12 mouse cellular contexts compared by ENCODE assay signal in genomic region chr11:61448041-61448440, GRCm38 (mm10). TPM values are rescaled to one million over a fixed set of nuclear protein-coding genes. Genes with fewer than 3 reads are reported as not detected.
A peak's percentile ranks its signal among the peaks of the same experiment; 100 is the strongest.
DNase-seq lines count a peak whose midpoint lies in the region; ATAC-seq and TF ChIP-seq lines count a peak whose summit lies in the region.
"Had no signal": no experiment of that assay in that cellular context is flagged by ENCODE, and none has a peak within 500 bp of the region (broad histone marks: within the 10 kb centered on the region; RNA-seq: fewer than 3 reads in every experiment).

No protein-coding gene starts in this region.

- H3K4me1 ChIP-seq in lung, embryonic 15.5 days = peaks cover 30% of the 10 kb centered on the region
- peaks cover 27% of the 10 kb centered on the region for H3K4me1 ChIP-seq in cerebellum, adult 2 months (ENCODE audit: control insufficient read depth, insufficient read depth, low read length)
- peaks cover 30% of the 10 kb centered on the region for H3K4me1 ChIP-seq in embryonic facial prominence, embryonic 14.5 days (ENCODE audit: control insufficient read depth, insufficient read depth, low read length)
- no peaks in the 10 kb centered on the region for H3K4me1 ChIP-seq in liver, embryonic 11.5 days (replicated peaks; ENCODE audit: control insufficient read depth, insufficient read depth, low read length)

- no peaks in the 10 kb centered on the region for H3K27me3 ChIP-seq in lung, embryonic 15.5 days
- no peaks in the 10 kb centered on the region for H3K27me3 ChIP-seq in cerebellum, adult 2 months (ENCODE audit: control insufficient read depth, insufficient read depth, low read length)
- no peaks in the 10 kb centered on the region for H3K27me3 ChIP-seq in embryonic facial prominence, embryonic 14.5 days (replicated peaks; ENCODE audit: control insufficient read depth, insufficient read depth, low read length)
- H3K27me3 ChIP-seq in liver, embryonic 11.5 days (replicated peaks; ENCODE audit: control insufficient read depth, insufficient read depth, low read length) = peaks cover 12% of the 10 kb centered on the region

- no peak for ATAC-seq in lung, embryonic 15.5 days (ENCODE audit: borderline replicate concordance, extremely low read depth, low FRiP score, low TSS enrichment)
- no peak for ATAC-seq in embryonic facial prominence, embryonic 14.5 days (ENCODE audit: low read depth)
- no peak for ATAC-seq in liver, embryonic 11.5 days (replicated peaks; ENCODE audit: low FRiP score)

- no peak overlapping the region for H3K4me3 ChIP-seq in lung, embryonic 15.5 days
- H3K4me3 ChIP-seq in cerebellum, adult 2 months (replicated peaks; ENCODE audit: insufficient read depth, low read depth, low read length) = no peak overlapping the region
- H3K4me3 ChIP-seq in embryonic facial prominence, embryonic 14.5 days (ENCODE audit: low read depth, low read length) = no peak overlapping the region
- H3K4me3 ChIP-seq in liver, embryonic 11.5 days (ENCODE audit: low read depth, low read length) = no peak overlapping the region

- no peaks in the 10 kb centered on the region for H3K36me3 ChIP-seq in lung, embryonic 15.5 days
- H3K36me3 ChIP-seq in embryonic facial prominence, embryonic 14.5 days (ENCODE audit: control insufficient read depth, insufficient read depth, low read length) = no peaks in the 10 kb centered on the region
- no peaks in the 10 kb centered on the region for H3K36me3 ChIP-seq in liver, embryonic 11.5 days (ENCODE audit: control insufficient read depth, insufficient read depth, low read length)

- no peak for TF ChIP-seq POLR2A in cerebellum, adult 2 months (IDR thresholded peaks at IDR 0.05; ENCODE audit: borderline replicate concordance, insufficient read depth, low read length)

- H3K4me2 ChIP-seq in lung, embryonic 15.5 days = no peak overlapping the region
- H3K4me2 ChIP-seq in embryonic facial prominence, embryonic 14.5 days (ENCODE audit: low read depth, low read length) = 0 out of 2 replicates have a peak overlapping the region, but pooled peaks have one; percentile 7
- H3K4me2 ChIP-seq in liver, embryonic 11.5 days = no peak overlapping the region

- peak; percentile 31 to 39 for DNase-seq in heart, postnatal 10 days
- no peak for DNase-seq in heart, adult 8-10 months (ENCODE audit: low spot score)
- DNase-seq in lung, postnatal 10 days = no peak
- DNase-seq in cerebellum, adult 2 months = peak; percentile 76
- DNase-seq in embryonic facial prominence, embryonic 14.5 days (ENCODE audit: low spot score) = no peak
- no peak for DNase-seq in liver, embryonic 11.5 days (ENCODE audit: low spot score)
- DNase-seq: right cerebral cortex, postnatal 14 days had no signal

- intact Hi-C loops in heart, postnatal 10 days (cut with DNase I) = no loop called here

- WGBS in lung, embryonic 15.5 days = 50% methylated on average over 5 of the region's 5 CpGs
- 8% methylated on average over 5 of the region's 5 CpGs for WGBS in cerebellum, adult 2 months
- 41% methylated on average over 5 of the region's 5 CpGs for WGBS in embryonic facial prominence, embryonic 14.5 days
- WGBS in liver, embryonic 11.5 days = 68% methylated on average over 5 of the region's 5 CpGs

- H3K27ac ChIP-seq in lung, embryonic 15.5 days = peak overlapping the region; percentile 38; the same call in 1 of the 2 replicates
- peak overlapping the region; percentile 62 for H3K27ac ChIP-seq in cerebellum, adult 2 months (ENCODE audit: insufficient read depth, low read length)
- H3K27ac ChIP-seq in embryonic facial prominence, embryonic 14.5 days (replicated peaks; ENCODE audit: low read depth, low read length) = peak overlapping the region; percentile 83
- H3K27ac ChIP-seq in liver, embryonic 11.5 days (ENCODE audit: low read depth, low read length) = no peak overlapping the region
- H3K27ac ChIP-seq: liver, embryonic 14.5 days had no signal

- no peaks in the 10 kb centered on the region for H3K9me3 ChIP-seq in lung, embryonic 15.5 days
- H3K9me3 ChIP-seq in embryonic facial prominence, embryonic 14.5 days (ENCODE audit: control insufficient read depth, low read length) = no peaks in the 10 kb centered on the region
- no peaks in the 10 kb centered on the region for H3K9me3 ChIP-seq in liver, embryonic 11.5 days (ENCODE audit: control insufficient read depth, low read length)

- no peak for TF ChIP-seq CTCF in cerebellum, adult 2 months (IDR thresholded peaks at IDR 0.05; ENCODE audit: borderline replicate concordance, insufficient read depth, low read depth, low read length)

- H3K9ac ChIP-seq in lung, embryonic 15.5 days = no peak overlapping the region
- no peak overlapping the region for H3K9ac ChIP-seq in embryonic facial prominence, embryonic 14.5 days (ENCODE audit: low read depth, low read length)
- H3K9ac ChIP-seq in liver, embryonic 11.5 days (ENCODE audit: low read depth, low read length) = no peak overlapping the region
- H3K9ac ChIP-seq: liver, embryonic 14.5 days had no signal

RNA-seq across cellular contexts. Expression of gene Rnf112, which starts 5.9 kb away (rescaled TPM):
- under 1 TPM; 0.19 to 0.27 TPM for total RNA-seq in heart, postnatal 10 days (2021)
- total RNA-seq in heart, adult 8-10 months (2022) = under 1 TPM in 3 of 4 experiments, not detected in 1; 0.12 to 0.14 (median 0.14) TPM
- 0.81 and 0.96 TPM in 2 replicates for polyA plus RNA-seq in lung, embryonic 15.5 days (2015; fragmentation: Nextera tagmentation; extraction: Ambion mirVana)
- 538 and 626 TPM in 2 replicates for polyA plus RNA-seq in cerebellum, adult 2 months (2012; rRNA removed)
- polyA plus RNA-seq in embryonic facial prominence, embryonic 14.5 days (2014; fragmentation: Nextera tagmentation; extraction: Ambion mirVana) = 0.78 and 1.0 TPM in 2 replicates
- polyA plus RNA-seq in liver, embryonic 11.5 days (2014; fragmentation: Nextera tagmentation; extraction: Ambion mirVana) = 0.27 and 0.34 TPM in 2 replicates
- total RNA-seq: CH12.LX; neutrophil, adult 5-6 weeks had no signal
- polyA plus RNA-seq: heart, postnatal 0 days had no signal

RNA-seq across cellular contexts. Expression of gene Mfap4, which starts 37.2 kb away (rescaled TPM):
- 100 to 1,000 TPM; 112 to 142 TPM for total RNA-seq in heart, postnatal 10 days (2021)
- 10 to 100 TPM in 2 of 4 experiments, 1 to 10 TPM in 2; 7.9 to 11.9 (median 9.9) TPM for total RNA-seq in heart, adult 8-10 months (2022)
- 1,042 and 1,148 TPM in 2 replicates for polyA plus RNA-seq in lung, embryonic 15.5 days (2015; fragmentation: Nextera tagmentation; extraction: Ambion mirVana)
- 1.9 and 3.5 TPM in 2 replicates for polyA plus RNA-seq in cerebellum, adult 2 months (2012; rRNA removed)
- 420 and 428 TPM in 2 replicates for polyA plus RNA-seq in embryonic facial prominence, embryonic 14.5 days (2014; fragmentation: Nextera tagmentation; extraction: Ambion mirVana)
- 36.5 and 39.1 TPM in 2 replicates for polyA plus RNA-seq in liver, embryonic 11.5 days (2014; fragmentation: Nextera tagmentation; extraction: Ambion mirVana)
- total RNA-seq: CH12.LX; neutrophil, adult 5-6 weeks had no signal

RNA-seq across cellular contexts. Expression of gene Mapk7, which starts 46.2 kb away (rescaled TPM):
- total RNA-seq in heart, postnatal 10 days (2021) = 10 to 100 TPM; 11.7 to 12.0 TPM
- 1 to 10 TPM; 4.3 to 5.1 (median 4.7) TPM for total RNA-seq in heart, adult 8-10 months (2022)
- polyA plus RNA-seq in lung, embryonic 15.5 days (2015; fragmentation: Nextera tagmentation; extraction: Ambion mirVana) = 61.7 and 66.0 TPM in 2 replicates
- 47.8 and 55.8 TPM in 2 replicates for polyA plus RNA-seq in cerebellum, adult 2 months (2012; rRNA removed)
- 49.6 and 59.2 TPM in 2 replicates for polyA plus RNA-seq in embryonic facial prominence, embryonic 14.5 days (2014; fragmentation: Nextera tagmentation; extraction: Ambion mirVana)
- polyA plus RNA-seq in liver, embryonic 11.5 days (2014; fragmentation: Nextera tagmentation; extraction: Ambion mirVana) = 25.1 and 27.6 TPM in 2 replicates

RNA-seq across cellular contexts. Expression of gene B9d1, which starts 56.9 kb away (rescaled TPM):
- total RNA-seq in heart, postnatal 10 days (2021) = 10 to 100 TPM; 10.2 to 10.3 TPM
- total RNA-seq in heart, adult 8-10 months (2022) = 10 to 100 TPM in 1 of 4 experiments, 1 to 10 TPM in 3; 7.9 to 11.2 (median 8.3) TPM
- 46.5 and 52.5 TPM in 2 replicates for polyA plus RNA-seq in lung, embryonic 15.5 days (2015; fragmentation: Nextera tagmentation; extraction: Ambion mirVana)
- 36.2 and 40.7 TPM in 2 replicates for polyA plus RNA-seq in cerebellum, adult 2 months (2012; rRNA removed)
- 32.5 and 37.5 TPM in 2 replicates for polyA plus RNA-seq in embryonic facial prominence, embryonic 14.5 days (2014; fragmentation: Nextera tagmentation; extraction: Ambion mirVana)
- polyA plus RNA-seq in liver, embryonic 11.5 days (2014; fragmentation: Nextera tagmentation; extraction: Ambion mirVana) = 10.2 and 11.1 TPM in 2 replicates
- total RNA-seq: neutrophil, adult 5-6 weeks had no signal

Comparison
In these comparisons a context has a peak if more than half of its experiments do, and no peak if none do; other contexts are left out.
1. DNase-seq: peak in heart, postnatal 10 days (2 of 2) and cerebellum, adult 2 months (2 of 2); none in heart, adult 8-10 months (single experiment), lung, postnatal 10 days (single experiment), embryonic facial prominence, embryonic 14.5 days (single experiment) and liver, embryonic 11.5 days (single experiment).
2. RNA of gene Rnf112, which starts 5.9 kb away (polyA plus RNA-seq): 538 to 626 TPM in cerebellum, adult 2 months; 0.81 to 0.96 TPM in lung, embryonic 15.5 days, 0.78 to 1.0 TPM in embryonic facial prominence, embryonic 14.5 days and 0.27 to 0.34 TPM in liver, embryonic 11.5 days; every median in the first group is over 100 times any median in the second.